Mouse (Mus musculus): ENCODE data around the gene Slc25a26.

Slc25a26 gene

DNA sequence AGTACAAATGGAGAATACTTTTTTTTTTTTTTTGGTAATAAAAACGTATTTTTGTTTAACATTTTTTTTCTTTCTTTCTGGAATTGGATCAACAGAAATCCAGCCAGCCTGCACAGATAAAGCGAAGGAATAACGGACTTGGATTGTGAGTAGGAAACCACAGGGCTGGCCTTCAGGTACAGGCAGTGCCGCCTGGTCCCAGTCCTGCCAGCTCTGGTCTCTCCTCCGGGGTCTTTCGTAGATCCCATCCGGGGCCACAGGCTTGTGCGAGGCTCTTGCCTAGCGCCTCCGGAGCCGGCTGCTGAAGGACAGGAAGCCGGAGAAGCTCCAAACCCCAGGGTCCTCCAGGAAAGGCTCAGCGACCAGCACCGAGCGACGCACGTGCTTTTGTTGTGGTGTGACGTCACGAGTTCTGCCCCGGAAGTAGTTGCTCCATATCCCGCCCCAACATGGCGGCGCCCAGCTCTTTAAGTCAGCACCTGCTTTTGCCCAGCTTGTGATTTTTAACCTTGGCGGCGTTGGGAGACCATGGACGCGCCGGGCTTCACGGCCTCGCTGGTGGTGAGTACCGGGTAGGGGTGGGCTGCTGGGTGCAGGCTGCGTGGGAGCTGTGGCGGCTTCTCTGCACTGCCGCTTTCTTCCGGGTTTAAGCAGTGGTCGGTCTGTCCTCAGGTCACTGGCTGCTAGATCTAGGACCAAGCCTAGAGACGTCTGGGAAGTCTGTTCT is at the start of gene Slc25a26:
Gene Slc25a26, plus strand, starts transcription at position 435 of the 727 bp plus-strand sequence.
- DNase-seq (ENCODE audit: low spot score in 2 of 2), result peak; percentile 74 to 87

DNA sequence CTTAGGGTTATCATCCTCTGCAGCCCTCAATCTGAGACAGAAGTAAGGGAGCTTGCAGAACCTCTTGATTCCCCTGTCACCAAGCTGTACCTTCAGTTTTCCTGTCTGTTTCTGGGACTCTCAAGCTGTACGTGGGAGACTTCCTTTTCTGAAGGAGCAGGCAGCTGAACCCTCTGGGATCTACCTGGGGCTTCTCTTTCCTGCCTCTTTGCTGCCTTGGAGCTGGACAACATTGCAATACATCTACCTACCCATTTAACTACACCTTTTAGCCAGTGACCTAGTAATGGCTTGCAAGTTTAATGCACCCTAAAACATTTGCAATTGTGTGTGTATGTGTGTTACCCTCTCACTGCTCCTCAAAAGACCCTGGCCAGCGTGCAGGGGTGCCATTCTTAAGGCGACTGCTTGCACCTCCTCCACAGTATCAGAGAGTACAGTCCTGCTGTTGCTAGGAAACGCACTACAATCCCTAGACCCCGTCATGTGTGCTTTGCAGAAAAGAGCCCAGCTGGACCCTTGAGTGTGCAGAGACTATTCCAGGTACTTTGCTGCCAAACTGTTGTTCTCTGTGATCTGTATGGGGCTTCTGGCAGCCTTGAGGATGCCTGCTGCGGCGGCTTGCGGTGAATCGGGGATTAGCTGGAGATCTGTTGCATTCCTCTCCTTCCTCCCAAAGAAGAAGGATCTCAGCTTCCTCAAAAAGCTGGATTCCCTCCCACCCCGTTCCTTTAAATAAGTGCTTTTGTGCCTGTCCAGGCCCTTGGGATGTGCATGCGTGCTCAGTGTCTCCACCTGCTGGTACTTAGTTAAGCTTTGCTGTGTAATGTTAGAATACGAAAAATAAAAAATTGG is 35.9 kb upstream of the Slc25a26 start:
- peak; percentile 34 to 46 for DNase-seq (ENCODE audit: low spot score in 2 of 2)

DNA sequence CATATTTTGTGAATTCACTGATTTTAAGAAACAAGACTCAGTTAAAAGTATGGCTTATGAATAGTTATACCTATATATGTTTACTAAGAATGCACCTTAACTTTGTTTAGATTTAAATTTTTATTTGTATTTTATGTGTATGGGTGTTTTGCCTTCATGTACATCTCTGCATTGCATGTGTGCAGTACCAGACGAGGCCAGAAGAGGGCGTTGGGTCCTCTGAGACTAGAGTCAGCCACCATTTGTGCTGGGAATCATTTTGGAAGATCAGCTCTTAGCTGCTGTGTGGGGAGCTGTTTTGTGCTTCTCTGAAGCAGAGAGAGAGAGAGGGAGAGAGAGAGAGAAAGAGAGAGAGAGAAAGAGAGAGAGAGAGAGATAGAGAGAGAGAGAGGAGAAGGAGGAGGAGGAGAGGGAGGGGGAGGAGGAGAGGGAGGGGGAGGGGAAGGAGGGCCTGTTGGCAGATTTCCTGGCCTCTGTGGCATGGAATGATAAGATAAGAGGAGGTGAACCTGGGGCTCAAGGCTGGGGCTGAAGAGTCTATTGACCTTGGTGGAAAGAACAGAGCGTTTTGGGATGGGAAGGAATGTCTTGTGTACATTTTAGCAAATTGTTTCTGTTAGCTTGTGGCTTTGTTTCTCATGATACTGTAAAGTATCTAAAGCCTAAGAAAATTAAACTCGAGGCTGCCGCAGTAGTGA is 33.5 kb upstream of the Slc25a26 start:
- DNase-seq (ENCODE audit: low spot score in 2 of 2), result no peak

DNA sequence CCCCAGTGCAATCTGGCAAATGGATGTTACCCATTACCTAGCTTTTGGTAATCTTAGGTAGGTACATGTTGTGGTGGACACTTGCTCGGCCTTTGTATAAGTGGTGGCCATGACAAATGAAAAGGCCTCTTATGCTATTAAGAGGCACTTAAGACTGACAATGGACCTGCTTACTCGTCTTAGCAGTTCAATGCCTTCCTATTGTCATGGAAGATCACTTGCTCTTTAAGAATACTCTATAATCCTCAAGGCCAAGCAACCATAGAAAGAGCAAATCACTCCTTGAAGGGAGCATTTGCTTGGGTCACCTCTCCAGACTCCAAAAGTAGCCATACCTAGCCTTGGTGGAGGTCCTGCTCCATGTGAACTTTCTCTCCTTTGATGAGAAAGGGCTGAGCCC is 7.4 kb upstream of the Slc25a26 start:
- DNase-seq (ENCODE audit: low spot score in 2 of 2), result no peak

DNA sequence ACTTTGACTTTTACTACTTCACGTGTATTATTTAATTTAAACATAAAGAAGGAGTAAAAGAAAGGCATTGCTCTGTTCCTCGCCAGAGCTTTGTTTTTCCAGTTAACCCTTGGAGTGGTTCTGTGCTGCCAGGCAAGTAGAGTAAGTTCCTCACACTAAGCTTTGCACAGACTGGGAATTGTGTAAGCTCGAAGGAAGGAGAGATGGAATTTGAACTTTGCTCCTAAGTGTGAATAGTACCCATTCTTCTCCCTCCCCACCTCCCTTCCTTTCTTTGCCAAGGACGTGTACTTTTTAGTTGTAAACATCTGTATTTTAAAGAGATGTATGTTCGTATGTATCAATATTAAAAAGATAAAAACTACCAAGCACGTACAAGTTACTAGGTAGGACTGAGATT is 3.8 kb downstream of the Slc25a26 start:
- no peak for DNase-seq (ENCODE audit: low spot score in 2 of 2)

DNA sequence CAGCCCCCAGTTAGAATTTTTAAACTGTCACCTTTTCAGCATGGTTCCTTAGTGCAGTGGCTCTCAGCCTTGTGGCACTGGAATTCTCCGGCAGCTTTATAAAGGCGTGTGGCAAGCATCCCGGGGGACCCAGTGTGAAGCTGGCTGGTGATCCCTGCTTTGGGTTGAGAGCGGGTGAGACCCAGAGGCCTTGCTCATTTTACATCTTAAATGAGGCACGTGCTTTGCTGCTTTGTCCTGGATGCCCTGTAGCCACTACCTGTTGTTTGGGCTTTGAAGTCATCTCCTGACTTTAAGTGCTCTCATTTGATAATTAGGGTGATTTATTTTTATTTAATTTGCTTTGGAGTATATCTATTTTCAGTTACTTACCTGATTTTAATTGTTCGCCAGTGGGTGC is 7.8 kb downstream of the Slc25a26 start:
- no peak for DNase-seq (ENCODE audit: low spot score in 2 of 2)

DNA sequence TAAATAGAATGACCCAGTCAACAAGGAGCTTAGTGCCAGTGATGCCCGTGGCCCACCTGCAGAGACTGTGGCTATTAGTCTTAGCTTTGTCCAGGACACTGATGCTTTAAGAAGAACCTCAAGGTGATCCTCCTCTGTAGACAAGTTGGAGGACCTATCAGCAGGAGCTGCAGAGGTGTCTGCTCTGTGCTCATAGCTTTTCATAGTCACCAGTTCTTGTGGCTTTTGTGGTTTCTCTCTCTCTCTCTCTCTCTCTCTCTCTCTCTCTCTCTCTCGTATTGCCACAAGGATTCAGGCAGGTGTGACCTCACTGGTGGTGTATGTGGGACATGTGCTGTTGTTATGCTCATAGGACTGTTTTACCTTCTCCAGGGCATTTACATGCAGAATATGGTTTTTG is 8.7 kb downstream of the Slc25a26 start:
- DNase-seq (ENCODE audit: low spot score in 2 of 2), result no peak

DNA sequence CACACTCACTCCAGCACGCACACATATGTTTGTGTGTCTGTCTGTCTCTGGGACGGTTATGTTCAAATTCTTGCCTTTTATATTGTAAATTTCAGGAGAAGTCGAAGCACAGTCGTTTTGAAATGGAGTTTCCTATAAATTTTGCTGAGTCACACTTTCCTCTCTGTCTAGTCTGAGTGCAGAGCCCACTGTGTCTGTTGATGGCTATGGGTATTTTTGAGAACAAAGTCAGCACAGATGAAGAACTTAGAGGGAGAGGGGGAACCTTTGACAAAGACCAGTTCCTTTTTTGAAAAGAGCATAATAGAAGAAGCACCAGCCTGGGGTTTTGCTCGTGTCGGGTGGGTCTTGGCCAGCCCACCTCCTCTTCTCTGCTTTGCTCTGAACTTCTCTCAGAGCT is 9.1 kb downstream of the Slc25a26 start:
- DNase-seq (ENCODE audit: low spot score in 2 of 2), result no peak

DNA sequence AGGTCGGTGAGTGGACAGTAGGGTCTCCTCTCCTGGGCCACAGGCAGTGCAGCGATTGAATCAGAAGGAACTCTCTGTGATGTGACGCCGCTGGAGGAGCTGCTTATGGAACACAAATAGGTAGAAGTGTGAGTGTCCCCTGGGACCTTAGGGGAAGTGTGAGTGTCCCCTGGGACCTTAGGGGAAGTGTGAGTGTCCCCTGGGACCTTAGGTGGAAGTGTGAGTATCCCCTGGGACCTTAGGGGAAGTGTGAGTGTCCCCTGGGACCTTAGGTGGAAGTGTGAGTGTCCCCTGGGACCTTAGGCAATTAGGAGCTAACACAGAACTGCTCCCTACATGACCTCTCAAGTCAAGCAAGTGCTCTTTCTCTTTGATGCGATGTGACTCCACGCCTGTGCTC is 18.0 kb downstream of the Slc25a26 start:
- DNase-seq (ENCODE audit: low spot score in 2 of 2), result no peak

DNA sequence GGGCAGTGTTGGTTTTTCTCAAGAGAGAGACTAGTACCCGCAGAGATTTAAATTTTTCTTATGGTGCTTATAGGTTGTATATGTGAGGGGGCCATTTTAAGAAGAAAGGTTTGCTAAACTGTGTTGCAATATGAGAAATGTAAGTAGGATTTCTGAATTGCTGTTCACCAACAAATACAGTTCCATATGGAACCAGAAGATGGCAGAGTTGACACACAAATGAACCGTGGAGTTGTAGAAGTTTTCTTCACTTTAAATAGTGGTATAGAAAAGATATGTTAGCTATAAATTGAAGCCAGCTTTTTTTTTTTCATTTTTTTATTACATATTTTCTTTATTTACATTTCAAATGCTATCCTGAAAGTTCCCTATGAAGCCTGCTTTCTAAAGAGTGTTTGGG is 24.2 kb downstream of the Slc25a26 start:
- DNase-seq (ENCODE audit: low spot score in 2 of 2), result no peak

DNA sequence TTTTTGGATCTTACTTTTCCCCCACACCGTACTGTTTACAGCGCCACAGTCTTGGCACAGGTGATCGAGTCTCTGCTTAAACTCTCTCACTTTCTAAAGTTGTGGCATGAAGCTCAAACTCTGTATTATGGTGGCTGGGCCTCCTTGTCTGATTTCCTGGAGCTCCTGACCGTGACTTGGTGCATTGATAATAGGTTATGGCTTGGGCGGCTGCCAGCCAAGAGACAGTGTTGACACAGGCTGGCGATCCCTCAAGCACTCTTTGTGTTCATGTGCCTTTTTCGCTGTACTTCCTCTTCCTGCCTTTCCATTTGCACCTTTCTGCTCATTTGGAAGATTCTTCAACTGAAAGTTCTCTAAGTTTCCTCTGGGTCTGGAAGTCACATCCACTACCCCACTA is 30.6 kb downstream of the Slc25a26 start:
- DNase-seq (ENCODE audit: low spot score in 2 of 2), result no peak

DNA sequence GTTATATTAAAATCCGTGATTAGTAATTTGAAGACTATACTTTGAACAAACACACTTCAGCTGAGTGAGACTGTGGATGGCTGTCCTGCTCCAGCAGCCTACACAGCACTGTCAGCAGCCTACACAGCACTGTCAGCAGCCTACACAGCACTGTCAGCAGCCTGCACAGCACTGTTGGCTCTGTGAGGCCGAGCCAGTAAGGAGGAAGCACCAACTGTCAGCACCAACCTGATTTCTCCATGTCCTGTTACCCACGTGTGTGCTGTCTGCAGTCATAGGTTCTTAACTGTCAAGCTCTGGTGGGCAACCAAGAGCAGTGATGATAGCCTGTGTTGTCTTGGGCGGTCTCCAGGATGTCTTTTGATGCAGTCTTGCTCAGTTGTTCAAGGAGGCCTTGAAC is 32.0 kb downstream of the Slc25a26 start:
- no peak for DNase-seq (ENCODE audit: low spot score in 2 of 2)

DNA sequence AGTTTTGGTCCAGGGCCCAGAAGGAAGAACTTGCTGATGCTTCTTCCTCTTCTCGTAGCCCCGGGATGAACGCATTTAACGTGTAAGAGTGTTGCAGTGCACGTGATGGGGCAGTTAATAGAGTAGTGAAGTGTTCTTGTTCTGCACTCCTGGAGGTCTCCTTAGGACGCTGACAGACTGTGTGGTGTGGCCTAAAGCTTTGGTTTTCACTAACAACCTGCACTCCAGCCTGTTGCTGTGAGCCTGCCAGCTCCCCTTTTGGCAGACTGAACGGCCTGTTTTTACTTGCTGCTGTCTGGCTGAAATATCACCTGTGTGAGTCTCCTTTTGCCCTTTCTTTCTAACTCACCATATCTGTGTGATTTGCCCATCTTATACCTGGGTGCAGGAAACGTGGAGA is 36.3 kb downstream of the Slc25a26 start:
- no peak for DNase-seq (ENCODE audit: low spot score in 2 of 2)

DNA sequence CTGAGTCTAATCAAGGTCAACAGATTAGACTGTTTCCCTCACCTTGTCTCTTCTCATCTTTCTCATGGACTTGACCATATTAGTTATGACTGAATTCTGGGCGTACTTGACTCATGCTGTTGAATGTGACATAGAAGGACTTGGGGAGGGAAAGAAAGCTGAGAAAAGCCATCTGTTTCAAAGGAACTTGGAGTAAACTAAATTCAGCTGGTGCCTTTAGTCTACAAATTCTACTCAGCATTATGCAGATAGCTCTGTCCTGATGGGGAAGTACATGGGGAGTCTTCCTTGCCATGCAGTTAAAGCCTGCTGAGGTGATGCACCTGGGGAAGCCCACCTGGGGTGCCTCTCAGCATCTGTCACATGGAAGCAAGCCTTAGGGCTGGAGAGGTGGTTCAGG is 37.5 kb downstream of the Slc25a26 start:
- DNase-seq (ENCODE audit: low spot score in 2 of 2), result no peak

DNA sequence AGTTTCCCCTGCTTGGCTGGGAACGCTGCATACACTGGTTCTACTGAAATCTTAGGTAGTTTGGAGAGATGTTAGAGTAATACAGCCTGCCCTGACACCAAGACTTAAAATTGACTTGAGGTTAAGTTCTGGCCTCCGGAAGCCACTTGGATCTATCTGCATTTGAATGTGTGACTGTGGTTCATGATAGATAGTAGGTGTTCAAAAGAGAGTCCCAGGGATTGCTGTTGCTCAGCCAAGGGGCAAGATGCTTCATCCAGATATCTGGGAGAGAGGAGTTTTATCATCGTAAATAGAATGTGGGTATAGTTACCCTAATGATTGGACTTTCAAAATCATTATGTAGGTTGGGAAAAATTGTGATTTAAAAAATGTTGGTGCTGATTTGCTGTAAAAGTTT is 40.0 kb downstream of the Slc25a26 start:
- DNase-seq (ENCODE audit: low spot score in 2 of 2), result no peak

DNA sequence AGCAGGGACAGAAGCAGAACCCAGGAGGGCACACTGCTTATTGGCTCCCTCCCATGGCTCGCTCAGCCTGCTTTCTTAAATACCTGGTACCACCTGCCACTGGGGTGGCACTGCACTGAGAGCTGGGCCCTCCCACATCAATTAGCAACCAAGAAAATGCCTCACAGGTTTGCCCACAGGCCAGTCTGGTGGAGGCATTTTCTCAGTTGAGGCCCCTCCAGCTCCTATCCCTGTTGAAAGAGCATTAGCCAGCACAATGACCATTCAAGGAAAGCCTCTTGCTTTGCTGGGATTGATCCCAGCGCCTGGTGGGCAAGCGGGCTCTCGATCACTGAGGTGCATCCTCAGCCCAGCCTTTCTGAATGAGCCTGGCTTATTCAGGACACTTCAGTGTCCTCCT is 40.5 kb downstream of the Slc25a26 start:
- no peak for DNase-seq (ENCODE audit: low spot score in 2 of 2)

DNA sequence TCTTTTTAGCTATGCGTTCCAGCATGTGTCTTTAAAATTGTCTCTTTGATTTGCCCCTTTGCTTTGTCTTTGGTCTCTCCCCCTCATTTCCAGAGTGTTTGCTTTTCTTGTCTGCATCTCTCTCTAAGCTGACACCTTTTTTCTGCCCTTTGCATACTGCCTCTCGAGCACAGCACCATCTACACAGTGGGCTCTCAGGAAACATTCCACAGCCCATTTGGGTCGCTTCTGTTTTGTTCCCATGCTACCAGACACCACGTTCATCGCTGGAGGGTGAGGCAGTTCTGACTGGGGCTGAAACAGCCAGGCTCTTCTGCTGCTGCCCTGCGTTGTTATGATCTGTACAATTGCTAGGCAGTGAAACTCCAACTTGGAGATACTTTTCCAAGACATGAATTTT is 41.0 kb downstream of the Slc25a26 start:
- no peak for DNase-seq (ENCODE audit: low spot score in 2 of 2)

DNA sequence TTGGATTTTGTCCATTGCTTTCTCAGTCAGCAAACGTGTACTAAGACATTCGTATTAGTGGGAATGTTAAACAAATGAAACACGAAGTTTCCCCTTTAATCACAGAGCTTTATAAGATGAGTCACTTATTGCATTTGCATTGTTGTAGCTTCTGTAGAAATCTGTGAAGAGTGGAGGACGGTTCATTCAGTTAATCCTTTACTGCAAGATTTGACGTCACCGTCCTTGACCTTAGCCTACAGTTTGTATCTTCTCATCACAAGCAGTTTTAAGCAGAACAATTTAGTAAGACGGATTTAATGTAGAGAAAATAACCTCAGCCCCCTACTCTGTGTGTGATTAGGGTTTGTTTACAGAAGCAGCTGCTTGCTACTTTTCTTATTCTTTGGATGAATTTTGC is 41.7 kb downstream of the Slc25a26 start:
- DNase-seq (ENCODE audit: low spot score in 2 of 2), result no peak

DNA sequence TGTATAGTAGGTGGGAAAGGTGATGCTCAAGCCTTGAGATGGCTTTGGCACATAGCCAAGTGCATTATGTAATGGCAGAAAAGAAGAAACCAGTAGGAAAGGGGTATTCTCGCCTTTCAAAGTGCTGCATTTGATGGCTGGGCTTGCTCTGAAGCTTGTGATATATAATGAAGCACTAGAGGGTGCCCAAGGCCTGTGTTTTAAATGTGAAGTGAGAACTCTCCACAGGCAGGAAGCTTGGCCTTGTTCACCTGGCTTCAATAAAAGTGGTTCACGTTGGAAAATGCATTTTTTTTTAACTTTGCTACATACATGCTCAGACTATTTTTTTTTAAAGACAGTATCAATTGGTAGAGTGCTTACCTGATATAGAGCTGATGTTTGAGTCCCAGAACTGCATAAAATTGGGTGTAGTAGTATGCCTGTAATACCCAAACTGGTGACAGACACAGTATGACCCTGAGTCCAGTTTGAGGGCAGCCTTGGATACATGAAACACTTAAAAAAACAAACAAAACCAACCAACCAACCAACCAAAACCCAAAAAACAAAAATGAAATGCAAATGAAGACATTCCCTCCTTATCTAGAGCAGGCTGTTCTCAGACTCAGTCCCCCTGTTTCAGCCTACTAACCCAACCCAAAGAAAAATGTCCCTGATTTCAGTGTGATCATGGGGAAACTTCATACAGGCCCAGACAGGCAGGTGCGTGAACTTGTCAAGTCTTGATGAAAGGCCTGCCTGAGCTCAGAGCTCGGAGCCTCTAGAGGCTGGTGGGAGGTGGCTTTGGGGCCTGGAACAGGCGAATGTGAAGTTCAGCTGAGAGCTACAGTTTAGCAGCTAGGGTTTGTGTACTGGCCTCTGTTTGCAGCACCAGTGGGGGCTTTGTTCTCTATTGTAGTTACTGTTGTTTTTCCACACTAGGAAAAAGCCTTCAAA is 44.0 kb downstream of the Slc25a26 start:
- peak in 1 of 2 experiments; percentile 50 for DNase-seq (ENCODE audit: low spot score in 2 of 2)

DNA sequence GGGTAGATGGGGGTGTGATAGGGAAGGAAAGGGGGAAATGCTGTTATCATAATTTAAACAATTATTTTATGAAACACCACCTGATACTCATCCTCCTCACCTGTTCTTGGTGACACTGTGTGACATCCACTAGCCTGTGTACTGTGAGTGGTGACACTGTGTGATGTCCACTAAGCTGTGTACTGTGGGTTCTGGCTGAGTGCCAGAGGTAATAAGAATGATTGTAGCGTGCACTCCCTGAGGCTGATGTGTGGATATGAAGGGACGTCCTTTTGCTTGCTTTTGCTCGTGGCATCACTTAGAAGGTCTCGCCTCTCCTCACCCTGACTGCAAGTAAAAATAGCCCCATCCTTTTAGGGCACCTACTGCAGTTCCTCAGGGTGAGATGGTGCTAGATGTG is 47.1 kb downstream of the Slc25a26 start:
- DNase-seq (ENCODE audit: low spot score in 2 of 2), result no peak

DNA sequence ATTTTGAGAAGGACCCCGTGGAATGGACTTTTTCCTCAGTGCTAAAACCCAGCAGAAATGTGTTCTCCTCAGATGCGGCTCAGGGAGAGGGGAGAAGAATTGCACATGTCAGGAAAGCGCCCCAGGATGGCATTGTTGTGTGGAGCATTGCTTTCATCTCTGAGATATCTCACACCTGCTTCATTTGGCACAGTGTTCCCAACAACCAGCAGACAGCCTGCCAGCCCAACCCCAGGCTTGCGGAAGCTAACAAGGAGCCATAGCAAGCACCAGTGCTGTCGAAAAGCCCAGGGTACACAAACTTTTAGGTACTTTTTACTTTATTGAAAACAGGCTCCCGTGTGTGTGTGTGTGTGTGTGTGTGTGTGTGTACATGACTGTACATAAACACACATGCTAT is 50.2 kb downstream of the Slc25a26 start:
- no peak for DNase-seq (ENCODE audit: low spot score in 2 of 2)

DNA sequence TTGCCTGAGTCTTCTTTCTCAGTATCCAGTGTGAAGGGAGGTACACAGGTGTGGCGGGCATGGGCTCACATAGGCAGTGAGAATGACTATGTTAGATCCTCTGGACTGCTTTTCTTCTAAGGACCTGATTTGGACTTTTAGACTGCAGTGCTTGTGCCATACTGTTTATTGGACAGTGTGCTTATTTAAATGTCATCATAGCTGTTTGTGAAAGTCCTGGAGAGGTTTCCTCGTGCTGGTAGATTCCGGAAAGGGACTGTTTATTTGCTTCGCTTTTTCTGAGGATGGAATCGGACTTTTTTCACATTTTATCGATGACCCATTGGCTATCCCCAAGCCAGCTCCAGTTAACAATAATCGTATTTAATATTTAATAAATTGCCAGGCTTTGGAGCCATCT is 50.7 kb downstream of the Slc25a26 start:
- no peak for DNase-seq (ENCODE audit: low spot score in 2 of 2)
